Mouse (Mus musculus): ENCODE results near the gene Accsl.

GRCm38 (mm10) chr2:93836232-93836785 lies 32.6 kb downstream of the Accsl start:
- TF ChIP-seq CTCF (IDR thresholded peaks at IDR 0.05; ENCODE audit: low read depth, low read length) (no peak), EP300 (IDR thresholded peaks at IDR 0.05; ENCODE audit: insufficient read depth, low read depth, low read length) (peak; percentile 58; the same call in 1 of the 2 replicates), POLR2A (IDR thresholded peaks at IDR 0.05; ENCODE audit: insufficient read depth, low read length) (no peak)

Measured in ES-Bruce4 (cell line).